In the genomic region with DNA sequence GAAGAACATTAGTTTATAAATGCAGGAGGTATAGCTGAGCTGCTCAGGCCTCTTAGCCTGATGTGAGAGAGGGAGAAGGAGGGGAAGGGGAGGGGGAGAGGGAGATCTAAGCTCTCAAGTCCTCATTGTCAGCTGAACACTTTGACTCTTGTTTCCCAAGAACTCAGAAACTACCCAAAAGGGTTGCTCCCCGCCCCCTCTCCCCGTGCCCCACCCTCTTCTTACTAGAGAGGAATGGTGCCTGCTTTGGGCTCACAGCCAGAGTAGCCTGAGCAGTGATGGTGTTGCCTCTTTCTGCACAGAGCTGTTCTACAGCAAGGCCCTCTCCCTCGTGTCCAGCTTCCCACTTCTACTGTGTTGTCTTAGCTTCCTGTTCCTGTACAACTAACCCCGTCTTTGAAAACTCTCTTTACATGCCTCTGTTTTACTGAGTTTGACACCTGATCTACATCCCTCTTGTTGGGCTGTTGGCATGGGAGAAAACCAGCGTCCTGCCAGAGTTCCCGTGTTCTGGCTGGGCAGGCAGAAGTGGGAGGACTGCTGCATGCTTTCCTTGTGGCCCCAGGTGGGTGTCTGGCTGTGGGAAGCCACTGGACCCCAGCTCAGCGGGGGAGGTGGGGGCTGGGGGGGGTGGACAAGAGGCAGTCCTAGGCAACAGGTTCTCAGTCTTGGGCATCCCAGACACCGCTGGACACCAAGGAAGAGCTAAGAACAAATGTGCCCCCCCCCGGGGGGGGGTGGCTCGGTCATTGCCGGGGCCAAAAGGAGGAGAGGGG, we compare ENCODE assay signal across 15 mouse cellular contexts. TPM values are rescaled to one million over a fixed set of nuclear protein-coding genes. Genes with fewer than 3 reads are reported as not detected.
DNase-seq lines count a peak whose midpoint lies in the region; ATAC-seq and TF ChIP-seq lines count a peak whose summit lies in the region.
"Had no signal": no experiment of that assay in that cellular context is flagged by ENCODE, and none has a peak within 500 bp of the region (broad histone marks: within the 10 kb centered on the region; RNA-seq: fewer than 3 reads in every experiment).

No protein-coding gene starts in this region.

- H3K4me3 ChIP-seq in forebrain, embryonic 10.5 days: no peak overlapping the region
- H3K4me3 ChIP-seq in forebrain, embryonic 15.5 days: no peak overlapping the region
- no peak overlapping the region for H3K4me3 ChIP-seq in lung, embryonic 15.5 days
- H3K4me3 ChIP-seq in lung, embryonic 16.5 days (ENCODE audit: low read length): no peak overlapping the region
- H3K4me3 ChIP-seq in stomach, postnatal 0 days (ENCODE audit: low read depth, low read length): no peak overlapping the region
- no peak overlapping the region for H3K4me3 ChIP-seq in limb, embryonic 10.5 days
- H3K4me3 ChIP-seq: limb, embryonic 12.5 days; megakaryocyte, embryonic 14.5 days had no signal

- peaks cover 15% of the 10 kb centered on the region for H3K4me1 ChIP-seq in forebrain, embryonic 10.5 days
- no peaks in the 10 kb centered on the region for H3K4me1 ChIP-seq in forebrain, embryonic 15.5 days
- peaks cover 7% of the 10 kb centered on the region; the same call in 1 of the 2 replicates for H3K4me1 ChIP-seq in lung, embryonic 15.5 days
- peaks cover 8% of the 10 kb centered on the region; the same call in 1 of the 2 replicates for H3K4me1 ChIP-seq in lung, embryonic 16.5 days (replicated peaks; ENCODE audit: control insufficient read depth, insufficient read depth, low read length)
- no peaks in the 10 kb centered on the region for H3K4me1 ChIP-seq in stomach, postnatal 0 days (replicated peaks; ENCODE audit: control insufficient read depth, insufficient read depth)
- H3K4me1 ChIP-seq in limb, embryonic 10.5 days: peaks cover 8% of the 10 kb centered on the region

- no peak for TF ChIP-seq CTCF in stomach, postnatal 0 days (IDR thresholded peaks at IDR 0.05; ENCODE audit: low read depth)

- peak overlapping the region; percentile 63 for H3K27ac ChIP-seq in forebrain, embryonic 10.5 days
- no peak overlapping the region for H3K27ac ChIP-seq in forebrain, embryonic 15.5 days (replicated peaks)
- H3K27ac ChIP-seq in lung, embryonic 15.5 days: peak overlapping the region; percentile 67
- H3K27ac ChIP-seq in lung, embryonic 16.5 days (ENCODE audit: low read length): peak overlapping the region; percentile 71
- peak overlapping the region; percentile 49; the same call in 1 of the 2 replicates for H3K27ac ChIP-seq in stomach, postnatal 0 days (replicated peaks)
- H3K27ac ChIP-seq in limb, embryonic 10.5 days: no peak overlapping the region
- H3K27ac ChIP-seq: limb, embryonic 12.5 days had no signal

- no peaks in the 10 kb centered on the region for H3K36me3 ChIP-seq in forebrain, embryonic 10.5 days (replicated peaks)
- H3K36me3 ChIP-seq in forebrain, embryonic 15.5 days: no peaks in the 10 kb centered on the region
- no peaks in the 10 kb centered on the region for H3K36me3 ChIP-seq in lung, embryonic 15.5 days
- no peaks in the 10 kb centered on the region for H3K36me3 ChIP-seq in lung, embryonic 16.5 days (ENCODE audit: control insufficient read depth, insufficient read depth, low read length)
- no peaks in the 10 kb centered on the region for H3K36me3 ChIP-seq in stomach, postnatal 0 days (ENCODE audit: control insufficient read depth, insufficient read depth, low read length)
- no peaks in the 10 kb centered on the region for H3K36me3 ChIP-seq in limb, embryonic 10.5 days
- H3K36me3 ChIP-seq: limb, embryonic 12.5 days had no signal

- no peak overlapping the region for H3K9ac ChIP-seq in forebrain, embryonic 15.5 days (replicated peaks)
- H3K9ac ChIP-seq in lung, embryonic 15.5 days: no peak overlapping the region
- H3K9ac ChIP-seq in lung, embryonic 16.5 days (ENCODE audit: low read length): no peak overlapping the region
- H3K9ac ChIP-seq in stomach, postnatal 0 days (ENCODE audit: low read length): no peak overlapping the region
- H3K9ac ChIP-seq: limb, embryonic 12.5 days had no signal

- H3K27me3 ChIP-seq in forebrain, embryonic 10.5 days (ENCODE audit: poor library complexity, severe bottlenecking): no peaks in the 10 kb centered on the region
- no peaks in the 10 kb centered on the region for H3K27me3 ChIP-seq in forebrain, embryonic 15.5 days
- H3K27me3 ChIP-seq in lung, embryonic 15.5 days: no peaks in the 10 kb centered on the region
- H3K27me3 ChIP-seq in lung, embryonic 16.5 days (ENCODE audit: control insufficient read depth, insufficient read depth, low read depth, low read length): no peaks in the 10 kb centered on the region
- no peaks in the 10 kb centered on the region for H3K27me3 ChIP-seq in stomach, postnatal 0 days (ENCODE audit: control insufficient read depth, insufficient read depth, low read length)
- H3K27me3 ChIP-seq in limb, embryonic 10.5 days (ENCODE audit: low read depth, poor library complexity, severe bottlenecking): no peaks in the 10 kb centered on the region
- H3K27me3 ChIP-seq: limb, embryonic 12.5 days had no signal

- no peak for ATAC-seq in forebrain, embryonic 15.5 days (replicated peaks)
- peak; percentile 72 for ATAC-seq in lung, embryonic 15.5 days (ENCODE audit: borderline replicate concordance, extremely low read depth, low FRiP score, low TSS enrichment)
- ATAC-seq in lung, embryonic 16.5 days (ENCODE audit: low read depth): peak; percentile 92
- peak; percentile 56 for ATAC-seq in stomach, postnatal 0 days (ENCODE audit: low FRiP score, low TSS enrichment)

- no peak for TF ChIP-seq EP300 in stomach, postnatal 0 days (optimal IDR thresholded peaks at IDR 0.05)

- H3K4me2 ChIP-seq in forebrain, embryonic 15.5 days (replicated peaks): no peak overlapping the region
- H3K4me2 ChIP-seq in lung, embryonic 15.5 days: no peak overlapping the region
- H3K4me2 ChIP-seq in lung, embryonic 16.5 days (ENCODE audit: low read depth, low read length): no peak overlapping the region
- H3K4me2 ChIP-seq in stomach, postnatal 0 days (replicated peaks; ENCODE audit: low read depth): no peak overlapping the region
- H3K4me2 ChIP-seq: limb, embryonic 12.5 days had no signal

- no peaks in the 10 kb centered on the region for H3K9me3 ChIP-seq in forebrain, embryonic 10.5 days
- H3K9me3 ChIP-seq in forebrain, embryonic 15.5 days: no peaks in the 10 kb centered on the region
- no peaks in the 10 kb centered on the region for H3K9me3 ChIP-seq in lung, embryonic 15.5 days
- no peaks in the 10 kb centered on the region for H3K9me3 ChIP-seq in lung, embryonic 16.5 days (ENCODE audit: control insufficient read depth, low read length)
- no peaks in the 10 kb centered on the region for H3K9me3 ChIP-seq in stomach, postnatal 0 days (ENCODE audit: control insufficient read depth, low read length)
- no peaks in the 10 kb centered on the region for H3K9me3 ChIP-seq in limb, embryonic 10.5 days (replicated peaks)

- 72% methylated on average over 11 of the region's 11 CpGs for WGBS in forebrain, embryonic 10.5 days
- WGBS in forebrain, embryonic 15.5 days: 55% methylated on average over 11 of the region's 11 CpGs
- WGBS in lung, embryonic 15.5 days: 39% methylated on average over 11 of the region's 11 CpGs
- WGBS in lung, embryonic 16.5 days: 40% methylated on average over 11 of the region's 11 CpGs
- 53% methylated on average over 11 of the region's 11 CpGs for WGBS in stomach, postnatal 0 days
- 62% methylated on average over 11 of the region's 11 CpGs for WGBS in limb, embryonic 10.5 days

- no peak for DNase-seq in forebrain, embryonic 10.5 days (ENCODE audit: extremely low spot score, low spot score)
- no peak for DNase-seq in lung, postnatal 25 days (ENCODE audit: low spot score)
- DNase-seq in stomach, postnatal 0 days (ENCODE audit: low spot score): peak; percentile 41
- DNase-seq in limb, embryonic 10.5 days (ENCODE audit: low spot score): no peak
- no peak for DNase-seq in layer of hippocampus, postnatal 14 days (ENCODE audit: low spot score in 2 of 2)
- DNase-seq: adrenal gland, adult 2 months; gastrocnemius, postnatal 36 days; heart, postnatal 4 days; spleen, adult 18-20 months; thymus, postnatal 25 days had no signal

RNA-seq across cellular contexts. Expression of a gene that starts 6.4 kb away (rescaled TPM):
- 0.50 and 0.57 TPM in 2 replicates for polyA plus RNA-seq in forebrain, embryonic 10.5 days (2016; fragmentation: Nextera tagmentation; extraction: Ambion mirVana)
- 7.6 and 8.2 TPM in 2 replicates for polyA plus RNA-seq in forebrain, embryonic 15.5 days (2015; fragmentation: Nextera tagmentation; extraction: Ambion mirVana)
- polyA plus RNA-seq in lung, embryonic 15.5 days (2015; fragmentation: Nextera tagmentation; extraction: Ambion mirVana): 4.2 and 4.4 TPM in 2 replicates
- 5.7 and 9.4 TPM in 2 replicates for polyA plus RNA-seq in lung, embryonic 16.5 days (2015; fragmentation: Nextera tagmentation; extraction: Ambion mirVana)
- 290 and 337 TPM in 2 replicates for polyA plus RNA-seq in stomach, postnatal 0 days (2015; fragmentation: Nextera tagmentation; extraction: Ambion mirVana)
- polyA plus RNA-seq in limb, embryonic 10.5 days (2016; fragmentation: Nextera tagmentation; extraction: Ambion mirVana): 0.28 and 0.35 TPM in 2 replicates
- 10 to 100 TPM; 10.4 to 13.7 TPM for total RNA-seq in layer of hippocampus, postnatal 14 days (2021)

RNA-seq across cellular contexts. Expression of a gene that starts 51.9 kb away (rescaled TPM):
- 0.14 TPM in 1 of 2 replicates, not detected in the other for polyA plus RNA-seq in forebrain, embryonic 10.5 days (2016; fragmentation: Nextera tagmentation; extraction: Ambion mirVana)
- polyA plus RNA-seq in forebrain, embryonic 15.5 days (2015; fragmentation: Nextera tagmentation; extraction: Ambion mirVana): not detected in 2 replicates
- polyA plus RNA-seq in lung, embryonic 15.5 days (2015; fragmentation: Nextera tagmentation; extraction: Ambion mirVana): not detected in 2 replicates
- not detected in 2 replicates for polyA plus RNA-seq in lung, embryonic 16.5 days (2015; fragmentation: Nextera tagmentation; extraction: Ambion mirVana)
- not detected in 2 replicates for polyA plus RNA-seq in stomach, postnatal 0 days (2015; fragmentation: Nextera tagmentation; extraction: Ambion mirVana)
- not detected in 2 replicates for polyA plus RNA-seq in limb, embryonic 10.5 days (2016; fragmentation: Nextera tagmentation; extraction: Ambion mirVana)
- not detected for total RNA-seq in layer of hippocampus, postnatal 14 days (2021)
- total RNA-seq: adrenal gland, adult 2 months; gastrocnemius, postnatal 36 days; heart, postnatal 4 days had no signal
- polyA plus RNA-seq: adrenal gland, adult 2 months; limb, embryonic 12.5 days had no signal

Comparison
In these comparisons a context has a peak if more than half of its experiments do, and no peak if none do; other contexts are left out.
1. H3K27ac ChIP-seq: peak in forebrain, embryonic 10.5 days (single experiment), lung, embryonic 15.5 days (single experiment), lung, embryonic 16.5 days (single experiment) and stomach, postnatal 0 days (single experiment); none in forebrain, embryonic 15.5 days (single experiment) and limb, embryonic 10.5 days (single experiment).
2. RNA of a gene that starts 6.4 kb away (polyA plus RNA-seq): 290 to 337 TPM in stomach, postnatal 0 days; 7.6 to 8.2 TPM in forebrain, embryonic 15.5 days, 5.7 to 9.4 TPM in lung, embryonic 16.5 days, 4.2 to 4.4 TPM in lung, embryonic 15.5 days, 0.50 to 0.57 TPM in forebrain, embryonic 10.5 days and 0.28 to 0.35 TPM in limb, embryonic 10.5 days; every median in the first group is over 10 times any median in the second.